Mouse (Mus musculus): ENCODE results near the gene B4galt5.

DNA sequence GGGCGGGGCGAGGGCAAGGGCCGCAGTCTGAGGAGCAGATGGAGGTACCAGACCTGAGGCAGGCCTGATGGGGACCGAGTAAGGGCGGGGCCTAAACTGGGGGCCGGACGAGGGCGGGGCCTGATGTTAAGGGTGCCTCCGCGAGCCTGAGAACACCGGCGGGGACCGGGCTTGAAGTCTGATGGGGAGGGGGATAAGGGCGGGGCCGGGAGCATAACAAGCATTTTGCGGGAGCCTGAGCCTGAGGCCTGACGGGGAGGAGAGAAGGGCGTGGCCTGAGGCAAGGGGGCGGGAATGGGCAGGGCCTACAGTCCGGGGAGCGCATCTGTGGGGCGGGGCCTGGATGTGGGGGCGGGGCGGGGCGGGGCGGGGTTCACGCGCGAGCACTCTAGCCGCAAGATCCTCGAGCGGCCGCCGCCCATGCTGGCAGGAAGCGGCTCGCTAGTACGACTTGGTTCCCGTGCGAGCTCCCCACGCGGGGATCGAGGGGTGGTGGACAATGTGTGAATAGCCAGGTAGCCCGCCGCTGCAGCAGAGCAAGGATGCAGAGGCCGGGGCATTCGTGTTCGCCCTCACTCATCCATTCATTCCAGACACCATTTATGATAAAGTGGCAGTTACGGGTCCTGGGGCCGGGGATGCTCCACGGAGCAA is 427 bp upstream of the B4galt5 start:
- peak; percentile 40; the same call in 1 of the 2 replicates for TF ChIP-seq POLR2A (IDR thresholded peaks at IDR 0.05; ENCODE audit: control insufficient read depth, low read depth, low read length)
- no peak for TF ChIP-seq CTCF (IDR thresholded peaks at IDR 0.05; ENCODE audit: control insufficient read depth, insufficient read depth, insufficient replicate concordance, low read depth, low read length)
